19 mouse cellular contexts compared by ENCODE assay signal in the genomic region with DNA sequence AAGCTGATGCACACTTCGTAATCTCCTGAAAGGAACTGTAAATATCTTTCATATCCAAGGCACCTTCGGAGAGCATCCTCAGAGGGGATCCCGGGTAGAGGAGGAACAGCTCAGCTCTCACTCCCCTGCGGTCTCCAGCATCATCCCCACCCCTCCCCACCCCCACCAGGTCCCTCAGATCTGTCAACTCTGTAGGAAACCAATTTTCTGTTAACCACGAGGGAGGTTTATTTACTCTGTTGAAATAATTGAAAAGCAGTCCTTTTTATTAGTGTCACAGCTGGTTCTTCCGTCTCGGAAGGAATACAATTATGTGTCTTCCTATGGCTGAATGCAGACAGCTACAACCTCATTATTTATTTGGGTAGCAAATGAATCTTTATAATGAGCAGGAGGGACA. TPM values are rescaled to one million over a fixed set of nuclear protein-coding genes. Genes with fewer than 3 reads are reported as not detected.
DNase-seq lines count a peak whose midpoint lies in the region; ATAC-seq and TF ChIP-seq lines count a peak whose summit lies in the region.
"Had no signal": no experiment of that assay in that cellular context is flagged by ENCODE, and none has a peak within 500 bp of the region (broad histone marks: within the 10 kb centered on the region; RNA-seq: fewer than 3 reads in every experiment).

No protein-coding gene starts in this region.

- H3K9me3 ChIP-seq in hindbrain, embryonic 14.5 days (ENCODE audit: control insufficient read depth, low read length), result no peaks in the 10 kb centered on the region
- no peaks in the 10 kb centered on the region for H3K9me3 ChIP-seq in hindbrain, embryonic 12.5 days (replicated peaks)
- H3K9me3 ChIP-seq in neural tube, embryonic 12.5 days, result no peaks in the 10 kb centered on the region
- H3K9me3 ChIP-seq: forebrain, embryonic 15.5 days; heart, embryonic 12.5 days had no signal

- TF ChIP-seq POLR2A in brain, embryonic 14.5 days (IDR thresholded peaks at IDR 0.05; ENCODE audit: borderline replicate concordance, extremely low read depth, insufficient read depth, insufficient read length, poor library complexity, severe bottlenecking), result no peak

- no peak overlapping the region for H3K4me3 ChIP-seq in hindbrain, embryonic 14.5 days (replicated peaks; ENCODE audit: low read length)
- no peak overlapping the region for H3K4me3 ChIP-seq in hindbrain, embryonic 12.5 days
- H3K4me3 ChIP-seq in neural tube, embryonic 12.5 days, result no peak overlapping the region
- H3K4me3 ChIP-seq: forebrain, embryonic 15.5 days; heart, adult 2 months; heart, embryonic 12.5 days had no signal

- H3K36me3 ChIP-seq in hindbrain, embryonic 14.5 days (replicated peaks; ENCODE audit: control insufficient read depth, insufficient read depth), result no peaks in the 10 kb centered on the region
- H3K36me3 ChIP-seq in hindbrain, embryonic 12.5 days, result no peaks in the 10 kb centered on the region
- H3K36me3 ChIP-seq in neural tube, embryonic 12.5 days, result no peaks in the 10 kb centered on the region
- H3K36me3 ChIP-seq: forebrain, embryonic 15.5 days; heart, embryonic 12.5 days had no signal

- peak; percentile 5 for DNase-seq in heart, adult 11 months
- no peak for DNase-seq in heart, postnatal 14 days
- DNase-seq in hindbrain, embryonic 14.5 days (ENCODE audit: low spot score), result no peak
- DNase-seq in brain, embryonic 14.5 days (ENCODE audit: low read depth), result peak; percentile 31
- DNase-seq in right cerebral cortex, postnatal 25 days, result no peak
- no peak for DNase-seq in right cerebral cortex, postnatal 14 days
- DNase-seq: adrenal gland, postnatal 14 days; cerebellum, adult 18-20 months; cerebellum, adult 9-11 months; cerebellum, postnatal 36 days; gastrocnemius, postnatal 36 days; heart, adult 2 months; heart, postnatal 36 days had no signal

- no peaks in the 10 kb centered on the region for H3K4me1 ChIP-seq in hindbrain, embryonic 14.5 days (replicated peaks; ENCODE audit: control insufficient read depth, insufficient read depth, low read length)
- no peaks in the 10 kb centered on the region for H3K4me1 ChIP-seq in hindbrain, embryonic 12.5 days
- no peaks in the 10 kb centered on the region for H3K4me1 ChIP-seq in neural tube, embryonic 12.5 days
- H3K4me1 ChIP-seq: forebrain, embryonic 15.5 days had no signal

- ATAC-seq in hindbrain, embryonic 14.5 days (ENCODE audit: low FRiP score), result peak; percentile 71
- ATAC-seq in hindbrain, embryonic 12.5 days (ENCODE audit: low FRiP score), result no peak
- peak; percentile 48; the same call in 1 of the 2 replicates for ATAC-seq in neural tube, embryonic 12.5 days (ENCODE audit: low FRiP score, low read depth)
- ATAC-seq: forebrain, embryonic 15.5 days; intestine, embryonic 16.5 days had no signal

- no peak overlapping the region for H3K4me2 ChIP-seq in hindbrain, embryonic 14.5 days (replicated peaks)
- H3K4me2 ChIP-seq in hindbrain, embryonic 12.5 days (replicated peaks), result no peak overlapping the region
- no peak overlapping the region for H3K4me2 ChIP-seq in neural tube, embryonic 12.5 days (replicated peaks)
- H3K4me2 ChIP-seq: forebrain, embryonic 15.5 days; heart, embryonic 12.5 days had no signal

- TF ChIP-seq CTCF in brain, embryonic 14.5 days (IDR thresholded peaks at IDR 0.05; ENCODE audit: borderline replicate concordance, extremely low read depth, insufficient read depth, insufficient read length), result no peak

- intact Hi-C loops in heart, postnatal 14 days (cut with DNase I), result no loop called here

- no peaks in the 10 kb centered on the region for H3K27me3 ChIP-seq in hindbrain, embryonic 14.5 days (ENCODE audit: control insufficient read depth, insufficient read depth, low read length)
- H3K27me3 ChIP-seq in hindbrain, embryonic 12.5 days, result no peaks in the 10 kb centered on the region; the same call in 1 of the 2 replicates
- no peaks in the 10 kb centered on the region for H3K27me3 ChIP-seq in neural tube, embryonic 12.5 days (replicated peaks)
- H3K27me3 ChIP-seq: forebrain, embryonic 15.5 days; heart, embryonic 12.5 days had no signal

- H3K27ac ChIP-seq in hindbrain, embryonic 14.5 days, result no peak overlapping the region
- no peak overlapping the region for H3K27ac ChIP-seq in hindbrain, embryonic 12.5 days
- no peak overlapping the region for H3K27ac ChIP-seq in neural tube, embryonic 12.5 days
- H3K27ac ChIP-seq: forebrain, embryonic 15.5 days; heart, adult 2 months had no signal

- H3K9ac ChIP-seq in hindbrain, embryonic 14.5 days, result no peak overlapping the region
- no peak overlapping the region for H3K9ac ChIP-seq in hindbrain, embryonic 12.5 days
- no peak overlapping the region for H3K9ac ChIP-seq in neural tube, embryonic 12.5 days
- H3K9ac ChIP-seq: forebrain, embryonic 15.5 days; heart, embryonic 12.5 days had no signal

- WGBS in hindbrain, embryonic 14.5 days, result 28% methylated on average over 7 of the region's 7 CpGs
- WGBS in hindbrain, embryonic 12.5 days, result 31% methylated on average over 7 of the region's 7 CpGs
- 31% methylated on average over 7 of the region's 7 CpGs for WGBS in neural tube, embryonic 12.5 days

RNA-seq across cellular contexts. Expression of gene Jun, which starts 33.8 kb away (rescaled TPM):
- 10 to 100 TPM; 58.3 to 72.6 TPM for total RNA-seq in heart, postnatal 14 days (2021)
- 34.7 and 35.2 TPM in 2 replicates for polyA plus RNA-seq in hindbrain, embryonic 14.5 days (2014; fragmentation: Nextera tagmentation; extraction: Ambion mirVana)
- 70.7 and 86.0 TPM in 2 replicates for polyA plus RNA-seq in hindbrain, embryonic 12.5 days (2016; fragmentation: Nextera tagmentation; extraction: Ambion mirVana)
- polyA plus RNA-seq in brain, embryonic 14.5 days (2012; rRNA removed), result 43.3 and 53.1 TPM in 2 replicates
- polyA plus RNA-seq in neural tube, embryonic 12.5 days (2016; fragmentation: Nextera tagmentation; extraction: Ambion mirVana), result 104 and 109 TPM in 2 replicates
- total RNA-seq: MEL had no signal

RNA-seq across cellular contexts. Expression of gene Mysm1, which starts 39.3 kb away (rescaled TPM):
- total RNA-seq in heart, postnatal 14 days (2021), result 10 to 100 TPM; 10.3 to 18.2 TPM
- 27.0 and 33.2 TPM in 2 replicates for polyA plus RNA-seq in hindbrain, embryonic 14.5 days (2014; fragmentation: Nextera tagmentation; extraction: Ambion mirVana)
- polyA plus RNA-seq in hindbrain, embryonic 12.5 days (2016; fragmentation: Nextera tagmentation; extraction: Ambion mirVana), result 33.2 and 35.7 TPM in 2 replicates
- polyA plus RNA-seq in brain, embryonic 14.5 days (2012; rRNA removed), result 18.6 and 20.0 TPM in 2 replicates
- polyA plus RNA-seq in neural tube, embryonic 12.5 days (2016; fragmentation: Nextera tagmentation; extraction: Ambion mirVana), result 30.1 and 33.0 TPM in 2 replicates

Comparison
In these comparisons a context has a peak if more than half of its experiments do, and no peak if none do; other contexts are left out.
1. DNase-seq: peak in heart, adult 11 months (single experiment) and brain, embryonic 14.5 days (single experiment); none in heart, postnatal 14 days (0 of 2), hindbrain, embryonic 14.5 days (single experiment), right cerebral cortex, postnatal 25 days (single experiment) and right cerebral cortex, postnatal 14 days (single experiment).